Mouse (Mus musculus) limb, embryonic 14.5 days (tissue): ENCODE data around the gene Pou2f3. TPM values are rescaled to one million over a fixed set of nuclear protein-coding genes. Genes with fewer than 3 reads are reported as not detected.
A peak's percentile ranks its signal among the peaks of the same experiment; 100 is the strongest.

Experiments
- ATAC-seq: fragments of 200-750 bp; cut with Nextera tagmentation; 2 replicates; pipeline ENCODE4 v1.8.0; 2017; ENCODE audit warnings: low read depth, moderate number of reproducible peaks, moderate TSS enrichment; ENCODE audit not compliant: low FRiP score
- DNase-seq: peaks from one replicate; pipeline ENCODE4 v3.0.0-alpha.2; 2015; ENCODE audit warnings: low spot score
- H3K27ac ChIP-seq: fragments of 300-500 bp; sonication (generic); replicated peaks from 2 replicates; pipeline ENCODE4 v1.5.1; 2014; ENCODE audit warnings: low read depth, mild to moderate bottlenecking, low read length, moderate library complexity, mixed read lengths
- H3K27me3 ChIP-seq: fragments of 300-500 bp; sonication (generic); 2 replicates; pipeline ENCODE4 v1.6.1; 2014; ENCODE audit warnings: low read length, mixed read lengths; ENCODE audit not compliant: control insufficient read depth, insufficient read depth
- H3K36me3 ChIP-seq: fragments of 300-500 bp; sonication (generic); 2 replicates; pipeline ENCODE4 v1.6.1; 2014; ENCODE audit warnings: mild to moderate bottlenecking, low read length, moderate library complexity, mixed read lengths; ENCODE audit not compliant: control insufficient read depth, insufficient read depth
- H3K4me1 ChIP-seq: fragments of 300-500 bp; sonication (generic); 2 replicates; pipeline ENCODE4 v1.6.1; 2014; ENCODE audit warnings: antibody characterized with exemption, low read length, mixed read lengths; ENCODE audit not compliant: control insufficient read depth, insufficient read depth
- H3K4me2 ChIP-seq: fragments of 300-500 bp; sonication (generic); replicated peaks from 2 replicates; pipeline ENCODE4 v1.6.1; 2014; ENCODE audit warnings: low read depth, mild to moderate bottlenecking, low read length, moderate library complexity; ENCODE audit not compliant: severe bottlenecking
- H3K4me3 ChIP-seq: fragments of 300-500 bp; sonication (generic); replicated peaks from 2 replicates; pipeline ENCODE4 v1.5.1; 2014; ENCODE audit warnings: low read length
- H3K9ac ChIP-seq: fragments of 300-500 bp; sonication (generic); 2 replicates; pipeline ENCODE4 v1.6.1; 2014; ENCODE audit warnings: mild to moderate bottlenecking, low read depth, low read length, moderate library complexity; ENCODE audit not compliant: severe bottlenecking
- H3K9me3 ChIP-seq: fragments of 300-500 bp; sonication (generic); 2 replicates; pipeline ENCODE4 v1.6.1; 2016; ENCODE audit warnings: low read length; ENCODE audit not compliant: control insufficient read depth
- POLR2A ChIP-seq: fragments of 200-500 bp; IDR thresholded peaks from 2 replicates; pipeline ENCODE4 v1.8.0; 2012; ENCODE audit warnings: inconsistent platforms, mild to moderate bottlenecking, moderate library complexity, borderline replicate concordance; ENCODE audit not compliant: insufficient read depth, insufficient read length; ENCODE audit errors: extremely low read depth
- WGBS: fragments of 180-500 bp; shearing (Covaris S2); extraction: QIAGEN DNeasy Blood & Tissue Kit; methylation state at CpG from one replicate; pipeline ENCODE4 v1.1.7; 2014; 5-methylcytosine and 5-hydroxymethylcytosine counted together
- polyA plus RNA-seq, 2 experiments: library from polyadenylated mRNA; depleted of rRNA in 1 of 2; stranded (reverse) in 1 of 2; unstranded in 1 of 2; fragments of >200 nt; fragmentation: Nextera tagmentation in 1 of 2; extraction: Ambion mirVana in 1 of 2; gene quantifications; 2 replicates each; pipeline versions ENCODE4 v1.2.1 to v1.2.3; 2012 to 2014

Gene Pou2f3
- polyA plus RNA-seq (2012; rRNA removed) (6.5 and 6.9 TPM in 2 replicates), polyA plus RNA-seq (2014; fragmentation: Nextera tagmentation; extraction: Ambion mirVana) (5.2 and 7.9 TPM in 2 replicates)

DNA sequence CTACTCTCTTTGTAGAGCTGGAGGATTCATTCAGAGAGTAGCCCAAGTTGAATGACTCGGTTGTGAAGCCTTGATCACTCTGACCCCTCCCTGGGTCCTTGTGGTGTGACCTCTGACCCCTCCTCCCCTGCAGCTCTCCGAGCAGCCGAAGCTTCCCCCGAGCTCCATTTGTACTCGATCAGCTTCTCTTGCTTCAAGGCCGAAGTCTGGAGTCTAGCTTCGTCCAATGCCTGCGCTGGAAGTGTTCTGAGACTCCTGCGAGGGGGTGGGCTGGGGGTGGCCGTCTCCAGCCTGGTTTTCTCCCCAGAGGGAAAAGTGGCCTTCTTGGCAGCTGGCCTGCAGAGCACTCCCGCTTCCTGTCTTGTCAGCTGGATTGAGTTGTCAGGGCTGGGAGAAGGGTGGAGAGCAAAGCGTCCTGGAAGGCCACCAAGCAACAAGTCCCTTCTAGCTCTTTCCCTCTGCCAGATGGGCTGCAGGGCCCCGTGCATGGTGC is at the start of gene Pou2f3:
TSS of gene Pou2f3 (minus strand) at position 180 of the 493 bp plus-strand sequence.
- DNase-seq = peak; percentile 44
- peaks cover 13% of the 10 kb centered on the region for H3K27me3 ChIP-seq
- 0 out of 2 replicates have a peak within 1 kb of the TSS, but pooled peaks have one; percentile 13 for H3K27ac ChIP-seq
- no peak for ATAC-seq
- no peaks in the 10 kb centered on the region for H3K36me3 ChIP-seq
- peaks cover 18% of the 10 kb centered on the region for H3K4me1 ChIP-seq
- no peaks in the 10 kb centered on the region for H3K9me3 ChIP-seq
- no peak within 1 kb of the TSS for H3K4me3 ChIP-seq
- WGBS = 7% methylated on average over 13 of the region's 13 CpGs
- H3K9ac ChIP-seq = peak within 1 kb of the TSS; percentile 12; the same call in 1 of the 2 replicates
- H3K4me2 ChIP-seq = peak within 1 kb of the TSS; percentile 25; the same call in 1 of the 2 replicates
- TF ChIP-seq POLR2A = no peak

DNA sequence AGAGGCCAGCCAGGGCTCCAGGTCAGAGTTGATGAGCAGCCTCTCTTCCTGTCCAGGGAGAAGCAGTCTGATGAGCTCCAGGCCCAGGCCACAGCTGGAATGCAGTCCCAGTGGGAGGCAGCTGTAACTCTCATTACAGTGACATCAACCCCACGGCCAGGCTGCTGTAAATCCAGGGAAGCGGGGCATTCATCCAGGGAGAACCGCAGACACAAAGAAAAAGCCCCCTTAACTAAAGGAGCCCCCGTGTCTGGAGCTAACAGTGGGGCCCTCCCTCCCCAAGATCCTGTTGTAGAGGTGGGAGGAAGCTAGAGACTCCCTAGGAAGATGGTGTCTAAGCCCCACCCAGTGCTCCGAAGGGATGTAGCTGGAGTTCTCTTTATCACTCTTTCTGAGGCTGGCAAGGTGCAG is 43.1 kb upstream of the Pou2f3 start:
- WGBS = 9% methylated on average over 5 of the region's 5 CpGs
- Histone ChIP-seq H3K36me3 (no peaks in the 10 kb centered on the region), H3K4me1 (peaks cover 47% of the 10 kb centered on the region), H3K27me3 (no peaks in the 10 kb centered on the region), H3K9me3 (no peaks in the 10 kb centered on the region), H3K9ac (peak overlapping the region; percentile 46; the same call in 1 of the 2 replicates), H3K4me2 (peak overlapping the region; percentile 36), H3K4me3 (no peak overlapping the region; the same call in 1 of the 2 replicates), H3K27ac (peak overlapping the region; percentile 99)
- TF ChIP-seq POLR2A = no peak
- ATAC-seq = peak; percentile 85
- DNase-seq = peak; percentile 83

DNA sequence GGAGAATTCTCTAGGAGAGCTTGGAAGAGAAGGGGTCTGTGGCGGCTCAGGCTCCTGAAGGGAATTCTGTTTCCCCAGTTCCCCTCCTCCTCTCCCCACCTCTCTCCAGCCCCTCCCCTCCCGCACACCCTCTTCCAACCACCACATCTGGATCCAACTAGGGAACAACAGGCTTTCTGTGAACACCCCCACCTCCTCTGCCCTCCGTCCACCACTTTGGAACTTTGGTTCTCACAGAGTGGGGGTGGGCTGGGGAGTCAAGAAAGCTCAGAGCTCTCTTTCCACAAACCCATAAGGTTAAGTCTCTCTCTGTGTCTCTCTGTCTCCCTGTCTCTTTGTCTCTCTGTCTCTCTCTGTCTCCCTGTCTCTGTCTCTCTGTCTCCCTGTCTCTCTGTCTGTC is 42.6 kb upstream of the Pou2f3 start:
- WGBS = 17% methylated on average over 3 of the region's 3 CpGs
- Histone ChIP-seq H3K9ac (peak overlapping the region; percentile 46; the same call in 1 of the 2 replicates), H3K27ac (peak overlapping the region; percentile 99), H3K4me3 (no peak overlapping the region; the same call in 1 of the 2 replicates), H3K36me3 (no peaks in the 10 kb centered on the region), H3K4me1 (peaks cover 47% of the 10 kb centered on the region), H3K4me2 (peak overlapping the region; percentile 36), H3K9me3 (no peaks in the 10 kb centered on the region), H3K27me3 (no peaks in the 10 kb centered on the region)
- DNase-seq = peak; percentile 84
- peak; percentile 91 for ATAC-seq
- no peak for TF ChIP-seq POLR2A

DNA sequence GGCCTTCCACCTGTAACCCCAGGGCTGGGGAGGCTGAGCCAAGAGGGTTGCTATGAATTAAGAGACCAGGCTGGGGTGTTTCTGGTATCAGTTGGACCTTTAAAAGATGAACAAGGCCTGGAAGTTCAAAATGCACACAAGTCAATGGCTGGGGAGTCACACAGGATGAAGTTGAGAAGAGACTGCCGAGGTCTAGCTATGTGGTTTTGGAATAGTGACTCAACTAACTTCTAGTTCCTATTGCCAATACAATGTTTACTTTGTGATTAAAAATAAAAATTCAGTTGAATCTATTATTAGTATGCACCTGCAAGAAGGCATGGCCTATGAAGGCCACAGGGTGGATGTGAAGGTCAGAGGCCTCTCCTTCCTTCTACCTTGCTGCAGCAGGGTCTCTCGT is 41.6 kb upstream of the Pou2f3 start:
- Histone ChIP-seq H3K4me3 (no peak overlapping the region), H3K27me3 (no peaks in the 10 kb centered on the region), H3K27ac (peak overlapping the region; percentile 99), H3K9me3 (no peaks in the 10 kb centered on the region), H3K4me1 (peaks cover 47% of the 10 kb centered on the region), H3K4me2 (no peak overlapping the region), H3K9ac (no peak overlapping the region), H3K36me3 (no peaks in the 10 kb centered on the region)
- TF ChIP-seq POLR2A = no peak
- WGBS = 91% methylated on average over 2 of the region's 2 CpGs
- no peak for DNase-seq
- ATAC-seq = no peak

DNA sequence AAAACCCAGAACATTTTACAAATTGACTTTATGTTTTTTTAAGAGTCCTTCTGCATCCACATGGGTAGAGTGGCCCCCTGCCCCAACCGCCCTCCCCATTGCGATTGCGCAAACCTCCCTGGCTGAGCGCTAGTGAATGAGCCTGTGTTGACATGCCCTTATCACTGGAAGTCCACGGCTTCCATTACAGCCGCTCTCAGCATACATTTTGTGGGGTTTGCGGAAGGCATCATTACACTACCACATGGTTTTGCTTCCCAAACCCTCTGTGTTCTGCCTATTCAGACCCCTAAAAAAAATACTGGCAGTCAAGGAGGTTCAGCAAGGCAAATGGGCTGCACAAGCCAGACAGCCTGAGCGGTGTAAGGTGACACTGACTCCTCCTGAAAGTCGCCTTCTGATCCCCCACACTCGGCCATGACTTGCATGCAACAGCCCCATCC is 36.6 kb upstream of the Pou2f3 start:
- H3K27me3 ChIP-seq = no peaks in the 10 kb centered on the region
- TF ChIP-seq POLR2A = no peak
- H3K9ac ChIP-seq = no peak overlapping the region
- ATAC-seq = no peak
- H3K36me3 ChIP-seq = no peaks in the 10 kb centered on the region
- WGBS = 22% methylated on average over 10 of the region's 10 CpGs
- H3K4me3 ChIP-seq = no peak overlapping the region
- H3K27ac ChIP-seq = no peak overlapping the region
- no peak overlapping the region for H3K4me2 ChIP-seq
- H3K9me3 ChIP-seq = no peaks in the 10 kb centered on the region
- peaks cover 10% of the 10 kb centered on the region for H3K4me1 ChIP-seq
- DNase-seq = no peak
